Mouse (Mus musculus) spleen, embryonic (tissue): ENCODE data around the gene Tnfrsf18.

Source experiments
- CTCF ChIA-PET: fragments of 350-600 bp; sonication (Branson Sonifier 250); formaldehyde crosslinking; loops from one replicate; lab custom pipeline; 2022; lab: Charles Lee

The Tnfrsf18 gene

GRCm38 (mm10) chr4:156076911-156077382 lies 51.0 kb downstream of the Tnfrsf18 start:
- CTCF ChIA-PET = no interaction called here

- CTCF ChIA-PET = interaction anchor here (0.5 to 1.2 kb wide), 4 partner anchors 15 to 121 kb away, joined by 3 to 10 read pairs (median 5); no protein-coding TSS in a partner anchor
Measured at GRCm38 (mm10) chr4:156077499-156078301, 51.7 kb downstream of the Tnfrsf18 start.
